Mouse (Mus musculus) monocyte, adult 2 months (primary cell): ENCODE results near the gene Map3k14.
"Not testable (repeated sequence)": the region's sequence is repeated elsewhere in the genome, so short reads cannot be mapped to it uniquely, and the experiment has no call there.

Experiments used
- DNase-seq, 2 experiments: peaks; one replicate each; pipeline ENCODE4 v3.0.0; 2022; ENCODE audit warnings: low spot score in 2 of 2, low read depth in 1 of 2

Map3k14 gene

DNA sequence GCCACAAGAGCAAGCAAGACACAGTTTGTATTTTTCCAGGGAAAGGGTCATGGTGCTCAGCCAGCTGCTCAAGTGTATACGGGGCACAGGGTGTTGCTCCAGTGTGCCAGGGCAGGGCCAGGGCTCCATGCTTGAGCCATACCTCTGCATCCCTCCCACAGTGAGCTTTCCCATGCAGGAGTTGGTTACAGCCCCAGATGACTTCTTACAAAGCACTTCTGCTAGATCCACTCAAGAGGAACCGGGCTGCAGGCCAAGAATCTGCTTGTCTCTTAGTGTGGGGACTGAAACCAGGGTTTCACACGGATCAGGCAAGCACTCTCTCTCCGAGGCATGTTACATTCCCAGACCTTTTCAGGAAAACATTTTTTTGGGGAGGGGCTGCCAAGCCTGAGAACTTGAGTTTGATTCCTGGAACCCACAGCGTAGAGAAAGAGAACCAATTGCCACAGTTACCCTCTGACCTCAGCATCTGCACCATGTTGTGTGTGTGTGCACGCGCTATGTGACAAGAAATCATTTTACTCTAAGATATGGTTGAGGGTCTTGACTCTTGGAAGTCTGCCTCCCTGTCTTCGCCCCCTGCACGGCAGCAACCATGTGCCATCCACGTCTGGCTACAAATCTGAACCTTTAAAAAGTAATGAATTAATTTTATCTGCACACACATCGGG lies 19.6 kb downstream of the Map3k14 start:
- no peak for DNase-seq

DNA sequence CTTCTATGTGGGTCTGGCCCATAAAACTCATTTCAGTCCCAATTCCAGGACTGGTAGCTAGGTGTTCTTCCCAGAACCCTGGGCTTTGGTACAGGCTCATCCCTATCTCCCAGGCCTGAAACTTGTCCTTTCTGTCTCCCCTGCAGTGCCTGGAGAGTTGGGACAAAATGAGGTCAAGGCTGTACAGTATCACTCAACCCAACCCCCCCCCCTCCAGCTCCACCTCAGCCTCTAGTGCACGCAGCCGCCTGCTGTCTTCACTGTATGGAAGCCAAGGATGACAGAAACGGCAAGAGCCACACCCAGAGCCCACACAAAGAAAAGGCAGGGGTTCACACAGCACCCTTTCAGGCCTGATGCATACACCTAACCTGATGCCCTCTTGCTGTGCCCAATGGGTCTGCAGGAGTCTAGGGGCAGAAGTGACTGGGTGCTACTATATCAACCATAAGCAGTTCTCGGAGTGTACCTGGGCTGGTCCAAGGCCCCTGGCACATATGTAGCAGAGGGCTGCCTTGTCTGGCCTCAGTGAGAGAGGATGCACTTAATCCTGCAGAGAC lies 20.5 kb downstream of the Map3k14 start:
- DNase-seq: no peak

DNA sequence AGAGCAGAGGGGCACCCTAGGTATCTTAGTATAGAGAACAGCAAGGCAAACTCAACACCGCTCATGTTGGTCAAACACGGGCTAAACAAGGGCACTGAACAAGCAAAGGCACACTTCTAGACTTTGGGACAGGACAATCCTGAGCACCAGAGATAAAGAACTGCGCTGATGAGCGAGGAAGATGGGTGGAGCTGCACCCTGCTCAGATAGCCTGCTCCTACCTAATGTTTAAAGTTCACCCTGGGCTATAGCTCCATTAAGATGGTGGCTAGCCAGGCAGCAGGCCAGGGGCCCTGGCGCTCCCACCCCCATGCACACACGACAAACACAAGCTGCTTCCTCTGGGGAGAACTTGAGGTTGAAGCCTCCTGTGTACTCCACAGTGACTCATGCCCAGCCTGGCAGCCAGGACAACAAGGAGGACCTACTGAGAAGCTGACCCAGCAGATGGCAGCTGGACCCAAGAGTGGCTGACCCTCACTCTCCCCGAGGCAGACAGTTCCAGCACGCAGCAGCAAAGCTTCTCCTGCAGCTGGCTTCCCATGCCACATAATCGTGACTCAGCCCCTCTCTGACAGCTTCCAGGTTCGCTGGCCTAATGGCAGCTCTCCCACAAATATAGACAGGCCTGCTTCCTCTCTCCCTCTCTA lies 21.1 kb downstream of the Map3k14 start:
- DNase-seq: no peak

DNA sequence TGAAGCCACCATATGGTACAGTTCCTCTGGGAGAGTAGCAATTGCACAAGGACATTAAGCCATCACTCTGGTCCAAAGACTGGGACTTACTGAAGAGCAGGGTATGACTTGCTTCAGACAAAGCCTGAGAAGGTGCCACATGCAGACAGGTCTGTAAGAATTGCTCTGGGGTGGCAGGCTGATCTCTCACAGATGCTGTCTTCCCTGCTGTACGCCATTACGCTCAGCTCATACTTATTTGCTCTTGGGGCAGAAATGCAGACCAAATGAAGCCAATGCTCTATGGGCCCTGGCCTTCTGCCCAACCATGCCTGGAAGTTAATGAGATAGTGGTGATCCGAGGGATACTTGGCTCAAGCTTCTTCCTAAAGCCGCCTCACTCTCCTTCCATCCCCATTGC lies 22.4 kb downstream of the Map3k14 start:
- DNase-seq: no peak

DNA sequence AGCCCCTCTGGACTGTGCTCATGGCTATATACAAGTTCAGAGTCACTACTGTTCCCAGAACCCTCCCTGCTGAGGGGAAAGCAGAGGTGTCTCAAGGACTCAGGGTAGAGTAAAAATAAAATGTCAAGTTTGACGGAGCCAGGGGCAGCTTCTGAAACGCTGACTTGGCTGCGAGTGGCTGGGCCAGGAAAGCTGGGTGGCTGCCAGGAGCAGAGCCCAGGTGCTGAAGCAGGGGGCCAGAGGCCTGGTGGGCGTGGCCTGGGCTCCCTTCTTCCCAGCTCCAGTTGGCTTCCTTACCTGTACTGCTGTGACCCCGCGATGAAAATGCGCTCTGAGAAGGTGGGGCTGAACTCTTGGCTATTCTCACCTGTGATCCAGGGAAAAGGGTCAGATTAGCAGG lies 26.5 kb downstream of the Map3k14 start:
- no peak for DNase-seq

DNA sequence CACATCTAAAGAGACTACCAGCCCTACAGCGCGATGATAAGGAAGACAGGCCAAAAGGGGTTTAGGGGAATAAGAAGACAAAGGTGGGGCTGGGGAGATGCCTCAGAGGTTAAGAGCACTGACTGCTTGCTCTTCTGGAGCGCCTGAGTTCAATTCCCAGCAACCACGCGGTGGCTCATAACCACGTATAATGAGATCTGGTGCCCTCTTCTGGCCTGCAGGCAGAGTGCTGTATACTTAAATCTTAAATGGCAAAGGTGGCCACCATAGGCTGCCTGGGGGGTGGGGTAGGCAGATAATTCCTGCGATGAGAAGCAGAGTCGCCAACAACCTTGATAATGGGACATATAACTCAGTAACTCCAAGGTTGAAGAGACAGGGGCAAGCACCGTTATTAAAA lies 29.5 kb downstream of the Map3k14 start:
- no peak for DNase-seq

DNA sequence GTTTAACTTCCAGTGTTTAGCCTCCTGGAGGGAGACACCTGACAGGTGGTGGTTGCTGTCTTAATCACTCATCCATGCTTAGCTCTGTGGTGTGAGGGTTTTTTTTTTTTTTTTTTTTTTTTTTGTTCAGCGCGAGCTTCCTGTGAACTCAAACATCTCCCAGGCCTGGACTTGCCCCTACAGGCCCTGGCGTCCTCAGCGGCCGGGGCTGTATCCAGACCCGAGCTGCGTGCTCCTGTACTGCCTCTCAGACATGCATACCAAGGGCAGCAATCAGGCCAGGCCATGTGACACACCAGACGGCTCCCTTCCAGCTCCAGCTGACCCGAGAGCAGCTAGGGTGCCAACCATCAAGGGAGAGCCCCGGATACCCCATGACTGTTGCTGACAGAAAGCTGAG lies 30.4 kb downstream of the Map3k14 start:
- DNase-seq: no peak

DNA sequence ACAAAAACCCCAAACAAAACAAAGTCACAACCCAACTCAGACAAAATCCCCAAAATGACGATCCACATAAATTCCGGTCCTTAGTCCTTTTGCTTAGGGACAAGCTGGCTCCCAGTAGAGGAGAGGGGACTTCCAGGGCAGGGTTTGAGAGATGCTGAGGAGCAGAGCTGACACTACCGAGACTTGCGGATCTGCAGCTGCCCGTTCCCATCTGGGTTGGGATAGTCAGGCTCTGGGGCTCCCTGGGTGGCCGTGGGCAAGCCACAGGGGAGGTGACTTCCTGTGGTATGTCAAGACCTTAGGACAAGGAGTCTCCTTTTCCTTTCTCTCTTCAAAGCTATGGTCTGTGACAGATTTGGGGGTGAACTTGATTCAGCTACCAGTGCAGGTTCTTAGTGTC lies 30.8 kb downstream of the Map3k14 start:
- DNase-seq: no peak

DNA sequence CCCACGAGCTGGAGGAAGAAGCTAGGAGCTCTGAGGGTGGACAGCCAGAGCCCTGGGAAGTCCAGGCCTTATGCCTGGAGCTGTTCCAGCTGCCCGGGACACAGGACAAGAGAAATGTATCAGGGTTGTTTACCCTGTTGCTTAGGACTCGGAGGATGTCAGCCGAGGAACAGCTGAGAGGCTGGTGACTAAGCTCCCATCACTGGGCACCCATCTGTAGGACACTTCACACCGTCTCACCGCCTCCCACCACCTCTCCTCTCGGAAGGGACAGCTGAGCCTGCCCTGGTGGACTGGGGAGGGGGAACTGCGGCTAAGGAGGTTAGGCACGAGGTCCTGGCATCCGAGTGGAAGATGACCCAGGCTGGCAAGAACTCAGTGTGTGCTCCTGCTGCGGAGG lies 31.6 kb downstream of the Map3k14 start:
- DNase-seq: no peak

DNA sequence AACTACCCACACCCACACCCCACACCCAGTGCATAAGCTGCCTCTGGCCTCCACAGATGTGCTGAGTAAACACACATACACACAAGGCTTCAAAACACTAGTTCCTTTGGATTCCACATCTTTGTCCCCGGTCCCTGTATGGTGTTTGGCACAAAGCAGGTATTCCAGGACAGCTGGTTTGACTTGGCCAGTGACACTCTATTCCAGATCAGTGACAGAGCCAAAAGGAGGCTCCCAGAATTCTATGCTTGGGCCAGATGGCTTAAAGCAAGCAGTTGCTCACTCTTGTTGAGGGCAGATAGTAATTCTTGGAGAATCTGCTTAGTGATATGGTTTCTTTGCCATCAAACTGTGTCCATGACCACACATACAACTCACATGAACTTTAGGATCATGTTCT lies 32.8 kb downstream of the Map3k14 start:
- no peak for DNase-seq

DNA sequence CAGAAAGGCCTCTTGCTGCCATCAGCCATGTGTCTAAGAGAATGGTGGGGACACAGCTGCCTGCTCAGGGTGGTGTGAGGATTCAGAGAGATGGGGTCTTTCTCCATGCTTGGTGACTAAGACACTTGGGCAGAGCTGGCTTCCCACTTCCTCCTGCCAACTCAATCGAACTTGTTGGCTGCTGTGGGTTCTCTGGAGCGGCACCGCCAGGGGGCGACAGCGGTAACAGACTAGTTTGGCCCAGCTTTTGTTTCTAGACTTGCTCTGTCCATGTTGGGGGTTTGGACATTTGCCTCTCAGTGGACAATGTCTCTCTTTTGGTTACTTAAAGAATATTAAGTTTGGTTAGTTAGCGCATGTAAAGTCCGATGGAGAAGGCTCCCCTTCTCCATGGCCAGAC lies 34.3 kb downstream of the Map3k14 start:
- peak; percentile 50 to 74 for DNase-seq

DNA sequence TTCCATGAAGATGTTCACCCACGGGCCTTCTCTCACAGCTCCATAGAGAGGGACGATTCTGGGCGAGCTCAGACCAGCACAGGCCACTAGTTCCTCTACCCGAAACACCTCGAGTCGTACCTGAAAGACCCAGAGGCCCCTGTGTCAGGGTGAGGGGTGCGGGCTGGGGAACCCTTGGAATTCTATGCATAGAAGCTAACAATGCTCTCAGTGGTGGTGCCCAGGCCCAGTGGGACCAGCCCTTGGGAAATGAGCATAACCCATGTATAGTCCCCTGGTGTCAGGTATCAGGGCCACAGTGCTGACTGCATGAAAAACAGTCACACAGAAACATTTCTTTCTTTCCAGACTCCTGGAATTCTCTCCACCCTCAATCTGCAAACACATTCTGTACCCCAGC lies 35.9 kb downstream of the Map3k14 start:
- DNase-seq: no peak

DNA sequence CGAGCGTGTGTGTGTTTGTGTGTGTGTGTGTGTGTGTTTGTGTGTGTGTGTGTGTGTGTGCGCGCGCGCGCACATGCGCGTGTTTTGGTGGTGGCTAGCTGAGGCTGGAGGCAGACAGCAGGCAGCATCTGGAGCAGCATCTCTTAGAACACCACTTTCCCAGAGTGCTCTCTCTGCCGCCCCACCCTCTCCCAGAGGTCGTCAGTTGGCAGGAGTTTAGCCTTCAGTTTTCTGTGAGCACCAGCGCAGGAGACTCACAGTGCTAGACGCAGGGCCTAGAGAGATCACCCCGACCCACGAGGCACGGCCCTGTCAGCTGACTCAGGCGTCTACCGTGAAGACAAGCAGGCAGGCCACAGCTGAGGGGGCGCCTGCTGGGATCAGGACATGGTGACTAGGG lies 36.6 kb downstream of the Map3k14 start:
- no peak for DNase-seq

DNA sequence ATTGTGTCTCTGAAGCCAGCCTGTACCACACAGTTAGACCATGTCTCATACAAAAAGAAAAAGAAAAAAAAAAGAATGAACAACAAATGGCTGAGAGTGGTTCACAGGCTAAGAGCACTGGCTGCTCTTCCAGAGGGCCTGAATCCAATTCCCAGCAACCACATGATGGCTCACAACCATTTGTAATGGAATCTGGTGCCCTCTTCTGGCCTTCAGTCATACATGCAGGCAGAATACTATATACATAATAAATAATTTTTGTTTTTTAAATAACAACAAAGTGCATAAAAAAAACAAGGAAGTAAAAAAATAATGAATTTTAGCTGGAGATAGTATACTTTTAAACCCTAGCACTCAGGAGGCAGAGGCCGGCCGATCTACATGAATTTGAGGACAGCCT lies 37.7 kb downstream of the Map3k14 start:
- DNase-seq: no peak

DNA sequence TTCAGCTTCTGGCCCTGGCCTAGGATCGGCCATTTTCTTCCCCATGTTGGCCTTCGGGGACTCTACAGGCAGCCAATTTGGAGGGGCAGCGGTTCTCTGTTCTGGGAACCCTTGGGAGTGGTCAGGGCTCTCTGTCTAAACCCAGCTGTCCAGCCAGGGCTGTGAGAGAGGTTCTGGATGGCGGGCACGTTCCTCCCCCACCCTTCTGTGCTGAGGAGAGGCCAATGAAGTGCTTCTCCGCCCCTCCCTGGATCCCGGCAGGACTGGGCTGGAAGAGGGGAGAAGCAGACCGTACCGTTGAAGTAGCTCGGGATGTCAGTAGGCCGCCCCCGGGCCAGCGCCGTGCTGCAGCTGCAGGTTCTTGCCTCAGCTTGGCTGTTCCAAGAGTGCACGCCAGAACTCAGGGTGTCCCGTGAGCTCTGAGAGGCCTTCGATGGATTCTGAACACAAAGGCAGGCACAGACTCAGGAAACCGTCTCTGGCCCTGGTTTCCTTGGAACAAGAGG lies 43.3 kb downstream of the Map3k14 start:
- DNase-seq: no peak

DNA sequence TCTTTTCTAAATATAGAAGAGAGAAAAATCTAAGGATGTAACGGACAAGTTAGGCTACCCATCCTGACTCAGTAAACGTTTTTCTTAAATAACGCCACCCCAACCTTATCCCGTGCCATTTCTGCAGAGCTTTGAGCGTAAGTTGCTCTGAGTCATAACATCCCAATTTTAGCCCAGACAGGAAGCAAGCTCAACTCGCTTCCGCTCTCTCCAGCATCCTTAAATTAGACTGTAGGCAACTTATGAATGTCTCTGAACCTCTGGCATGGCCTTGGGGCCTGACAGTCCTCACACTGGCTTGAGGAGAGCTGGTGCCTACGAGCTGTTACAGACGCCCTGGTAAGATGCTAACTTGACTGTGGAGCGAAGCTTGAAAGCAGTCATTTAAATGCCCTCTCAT lies 43.8 kb downstream of the Map3k14 start:
- no peak for DNase-seq

DNA sequence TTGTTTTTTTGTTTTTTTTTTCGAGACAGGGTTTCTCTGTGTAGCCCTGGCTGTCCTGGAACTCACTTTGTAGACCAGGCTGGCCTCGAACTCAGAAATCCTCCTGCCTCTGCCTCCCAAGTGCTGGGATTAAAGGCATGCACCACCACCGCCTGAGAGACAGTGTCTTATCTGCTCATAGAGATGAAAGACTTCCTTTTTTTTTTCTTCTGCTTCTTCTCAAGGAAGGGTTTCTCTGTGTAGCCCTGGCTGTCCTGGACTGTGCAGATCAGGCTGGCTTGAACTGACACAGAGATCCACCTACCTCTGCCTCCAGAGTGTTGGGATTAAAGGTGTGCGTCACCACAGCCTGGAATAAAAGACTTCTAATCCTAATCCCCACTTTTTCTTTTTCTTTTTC lies 44.6 kb downstream of the Map3k14 start:
- DNase-seq: not testable (repeated sequence)

DNA sequence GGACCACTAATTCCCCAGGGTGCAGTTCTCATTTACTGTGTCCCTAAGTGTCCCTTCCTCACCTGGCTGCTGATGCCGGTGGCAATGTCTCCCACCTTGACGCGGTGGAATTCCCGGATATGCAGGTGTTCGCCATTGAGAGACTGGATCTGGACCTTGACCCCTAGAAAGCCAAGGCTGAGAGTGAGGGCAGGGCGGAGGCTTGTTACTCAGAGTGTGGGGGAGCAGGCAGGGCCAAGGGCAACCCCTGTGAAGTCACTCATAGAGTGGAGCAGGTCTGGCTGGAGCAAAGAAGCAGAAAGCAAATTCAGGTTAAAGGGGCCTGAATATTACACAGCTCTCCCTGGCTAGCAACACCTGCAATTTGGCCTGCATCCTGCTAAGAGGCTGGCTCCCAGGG lies 45.8 kb downstream of the Map3k14 start:
- no peak for DNase-seq

DNA sequence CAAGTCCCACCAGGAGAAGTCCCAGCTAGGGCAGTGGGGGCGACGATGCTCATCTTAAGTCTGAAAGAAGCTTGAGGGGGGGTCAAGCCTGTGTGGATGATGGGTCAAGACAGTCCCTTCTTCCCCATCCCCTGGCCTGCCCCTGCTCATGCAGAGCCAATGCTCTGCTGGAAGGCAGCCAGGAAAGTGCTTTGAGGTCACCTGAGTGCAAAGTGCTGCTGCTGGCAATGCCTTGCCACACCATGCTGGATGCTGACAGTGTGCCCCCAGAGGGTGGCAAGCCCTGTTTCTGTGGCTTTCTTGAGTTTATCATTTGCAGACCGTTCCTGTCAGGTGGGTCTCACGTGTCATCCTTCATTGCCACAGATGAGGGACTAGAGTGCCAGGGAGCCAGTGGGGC lies 47.3 kb downstream of the Map3k14 start:
- no peak for DNase-seq

DNA sequence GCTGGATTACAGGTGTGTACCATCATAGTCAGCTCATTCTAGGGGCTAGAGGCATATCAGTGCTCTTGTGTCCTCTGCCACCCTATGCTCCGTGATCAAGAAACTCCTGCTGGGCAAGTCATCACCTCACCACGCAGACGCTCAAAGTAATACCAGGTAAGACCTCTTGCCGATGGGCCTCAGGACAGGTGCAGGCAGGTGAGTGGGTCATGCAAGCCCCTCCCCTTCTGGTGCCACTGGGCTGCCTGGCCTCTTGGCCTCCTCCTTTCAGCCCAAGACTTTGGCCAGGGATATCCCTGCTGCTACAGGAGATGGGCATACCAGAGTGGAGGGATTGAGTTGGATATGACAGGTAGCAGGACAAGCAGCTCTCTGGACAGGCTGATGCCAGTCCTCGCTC lies 48.0 kb downstream of the Map3k14 start:
- no peak for DNase-seq

DNA sequence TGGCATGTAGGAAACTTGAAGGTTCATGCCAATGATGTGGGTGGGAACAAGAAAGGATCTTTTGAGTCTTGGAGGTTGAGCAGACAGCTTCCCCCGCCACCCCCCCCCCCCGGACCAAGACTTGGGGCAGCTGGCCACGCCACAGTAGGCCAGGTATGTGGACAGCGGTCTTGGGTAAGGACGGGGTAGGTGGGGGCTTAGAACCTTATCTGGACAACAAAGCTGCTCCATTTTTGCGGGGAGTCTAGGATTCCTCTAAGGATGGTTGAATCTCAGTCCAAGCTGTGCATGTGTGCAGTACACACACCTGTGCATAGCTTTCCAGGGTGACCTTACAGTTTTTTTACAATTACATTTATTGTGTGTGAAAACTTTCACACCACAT lies 48.8 kb downstream of the Map3k14 start:
- DNase-seq: no peak

DNA sequence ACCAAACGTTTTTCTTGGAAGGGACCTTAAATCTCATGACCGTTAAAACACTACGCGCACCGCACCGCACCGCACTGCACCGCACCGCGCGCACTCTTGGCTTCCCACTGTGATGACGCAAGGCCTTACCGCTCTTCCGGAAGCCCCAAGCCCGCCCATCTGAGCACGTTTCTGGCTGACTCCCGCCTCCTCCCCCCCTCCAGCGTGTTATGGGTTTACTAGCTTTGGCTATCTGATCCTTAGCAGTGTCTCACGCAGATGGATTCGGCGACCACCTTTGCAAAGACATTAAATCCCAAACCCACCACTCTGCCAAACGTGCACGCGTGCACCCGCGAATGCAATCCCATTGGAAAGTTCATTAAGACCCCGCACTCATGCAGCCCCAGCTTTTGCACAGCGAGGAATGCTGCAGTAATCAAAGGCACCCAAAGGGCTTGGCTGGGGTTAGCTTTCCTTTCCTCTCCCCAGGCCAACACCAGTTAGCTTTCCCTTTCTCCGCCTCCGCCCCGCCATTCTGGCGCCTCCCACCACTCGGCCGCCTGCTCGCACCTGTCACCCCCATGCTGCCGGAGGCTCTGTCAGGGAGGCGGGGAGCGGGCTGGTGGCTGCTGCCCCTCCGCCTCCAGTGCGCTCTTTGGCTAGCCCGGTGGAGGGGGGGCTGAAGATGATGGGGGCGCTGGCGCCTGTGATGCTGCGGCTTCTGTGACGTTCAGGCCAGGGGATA lies 49.3 kb downstream of the Map3k14 start, which contains the start of gene Spata32:
Gene Spata32, minus strand, starts transcription at position 643 of the 727 bp plus-strand sequence.
- DNase-seq: no peak
